Mouse (Mus musculus): Measurements from ENCODE around the gene Lipt1. TPM values are rescaled to one million over a fixed set of nuclear protein-coding genes. Genes with fewer than 3 reads are reported as not detected.

Gene Lipt1
- 2.6 TPM for polyA plus RNA-seq (2014; fragmentation: Illumina TruSeq; extraction: RNeasy Lipid Tissue Mini Kit (QIAGEN cat#74804); ENCODE audit: low replicate concordance)

GRCm38 (mm10) chr1:37871704-37872103 is at the start of gene Lipt1:
Lipt1 (plus strand) TSS chr1:37871738.

GRCm38 (mm10) chr1:37866286-37866685 is 5.3 kb upstream of the Lipt1 start, which contains the start of gene Tsga10:
Tsga10 (minus strand) TSS chr1:37866429.

GRCm38 (mm10) chr1:37890025-37890652 is 18.6 kb downstream of the Lipt1 start, which contains the start of the genes Mitd1 and Mrpl30:
Mitd1 (minus strand) TSS chr1:37890411.
Mrpl30 (plus strand) TSS chr1:37890477.

GRCm38 (mm10) chr1:37916393-37916792 is 44.9 kb downstream of the Lipt1 start, which contains the start of gene Lyg2:
Lyg2 (minus strand) TSS chr1:37916493.

Other genes starting within 250 kb of the Lipt1 start
- 2.2 TPM for gene 2010300C02Rik, start 151.7 kb upstream of the Lipt1 start, polyA plus RNA-seq (2014; fragmentation: Illumina TruSeq; extraction: RNeasy Lipid Tissue Mini Kit (QIAGEN cat#74804); ENCODE audit: low replicate concordance)
- gene Tsga10, start 5.3 kb upstream of the Lipt1 start, polyA plus RNA-seq (2014; fragmentation: Illumina TruSeq; extraction: RNeasy Lipid Tissue Mini Kit (QIAGEN cat#74804); ENCODE audit: low replicate concordance): 8.9 TPM
- gene Mitd1, start 18.7 kb downstream of the Lipt1 start, polyA plus RNA-seq (2014; fragmentation: Illumina TruSeq; extraction: RNeasy Lipid Tissue Mini Kit (QIAGEN cat#74804); ENCODE audit: low replicate concordance): 101 TPM
- gene Mrpl30, start 18.7 kb downstream of the Lipt1 start, polyA plus RNA-seq (2014; fragmentation: Illumina TruSeq; extraction: RNeasy Lipid Tissue Mini Kit (QIAGEN cat#74804); ENCODE audit: low replicate concordance): 254 TPM
- gene Lyg2, start 44.8 kb downstream of the Lipt1 start, polyA plus RNA-seq (2014; fragmentation: Illumina TruSeq; extraction: RNeasy Lipid Tissue Mini Kit (QIAGEN cat#74804); ENCODE audit: low replicate concordance): not detected
- gene Lyg1, start 86.0 kb downstream of the Lipt1 start, polyA plus RNA-seq (2014; fragmentation: Illumina TruSeq; extraction: RNeasy Lipid Tissue Mini Kit (QIAGEN cat#74804); ENCODE audit: low replicate concordance): not detected
- gene Txndc9, start 126.2 kb downstream of the Lipt1 start, polyA plus RNA-seq (2014; fragmentation: Illumina TruSeq; extraction: RNeasy Lipid Tissue Mini Kit (QIAGEN cat#74804); ENCODE audit: low replicate concordance): 164 TPM
- gene Eif5b, start 126.3 kb downstream of the Lipt1 start, polyA plus RNA-seq (2014; fragmentation: Illumina TruSeq; extraction: RNeasy Lipid Tissue Mini Kit (QIAGEN cat#74804); ENCODE audit: low replicate concordance): 58.3 TPM